Mouse (Mus musculus) cerebellum, adult 2 months (tissue): Measurements from ENCODE around the gene Nr1i2. TPM values are rescaled to one million over a fixed set of nuclear protein-coding genes. Genes with fewer than 3 reads are reported as not detected.
"Not testable (repeated sequence)": the region's sequence is repeated elsewhere in the genome, so short reads cannot be mapped to it uniquely, and the experiment has no call there.

ENCODE experiments used
- DNase-seq, 2 experiments: peaks; one replicate each; pipeline ENCODE4 v3.0.0; 2021
- H3K27ac ChIP-seq: fragments of 200-500 bp; 2 replicates; pipeline ENCODE4 v1.5.1; 2012; ENCODE audit warnings: low read length, control low read depth, inconsistent platforms; ENCODE audit not compliant: insufficient read depth
- H3K27me3 ChIP-seq: fragments of 200-500 bp; 2 replicates; pipeline ENCODE4 v1.6.1; 2012; ENCODE audit warnings: inconsistent platforms, mild to moderate bottlenecking, low read length, moderate library complexity; ENCODE audit not compliant: control insufficient read depth, insufficient read depth
- H3K4me1 ChIP-seq: fragments of 200-500 bp; 2 replicates; pipeline ENCODE4 v1.6.1; 2011; ENCODE audit warnings: low read length; ENCODE audit not compliant: control insufficient read depth, insufficient read depth
- H3K4me3 ChIP-seq: fragments of 200-500 bp; replicated peaks from 2 replicates; pipeline ENCODE3; 2011; ENCODE audit warnings: mild to moderate bottlenecking, low read depth, low read length, control low read depth; ENCODE audit not compliant: insufficient read depth
- CTCF ChIP-seq: fragments of 200-500 bp; IDR thresholded peaks from 2 replicates; pipeline ENCODE4 v1.5.1; 2011; ENCODE audit warnings: low read depth, mild to moderate bottlenecking, control low read depth, low read length, moderate library complexity, borderline replicate concordance; ENCODE audit not compliant: insufficient read depth
- POLR2A ChIP-seq: fragments of 200-500 bp; IDR thresholded peaks from 2 replicates; pipeline ENCODE4 v1.6.1; 2011; ENCODE audit warnings: low read length, control low read depth, borderline replicate concordance; ENCODE audit not compliant: insufficient read depth
- WGBS: fragments of 180-500 bp; shearing (Covaris S2); methylation state at CpG from one replicate; pipeline ENCODE4 v1.1.7; 2018; 5-methylcytosine and 5-hydroxymethylcytosine counted together
- polyA plus RNA-seq: library from polyadenylated mRNA; depleted of rRNA; stranded (reverse); fragments of >200 nt; gene quantifications from 2 replicates; pipeline ENCODE4 v1.2.3, GENCODE M21; 2012; rRNA removed

The Nr1i2 gene
- polyA plus RNA-seq, 1 experiment, result not detected

- DNase-seq, result peak in 1 of 2 experiments; percentile 21
- WGBS, result 62% methylated on average over 5 of the region's 5 CpGs
- no peak for TF ChIP-seq POLR2A
- TF ChIP-seq CTCF, result peak; percentile 42; the same call in 1 of the 2 replicates
Observed at GRCm38 (mm10) chr16:38239729-38240128, 54.9 kb downstream of the Nr1i2 start.

DNA sequence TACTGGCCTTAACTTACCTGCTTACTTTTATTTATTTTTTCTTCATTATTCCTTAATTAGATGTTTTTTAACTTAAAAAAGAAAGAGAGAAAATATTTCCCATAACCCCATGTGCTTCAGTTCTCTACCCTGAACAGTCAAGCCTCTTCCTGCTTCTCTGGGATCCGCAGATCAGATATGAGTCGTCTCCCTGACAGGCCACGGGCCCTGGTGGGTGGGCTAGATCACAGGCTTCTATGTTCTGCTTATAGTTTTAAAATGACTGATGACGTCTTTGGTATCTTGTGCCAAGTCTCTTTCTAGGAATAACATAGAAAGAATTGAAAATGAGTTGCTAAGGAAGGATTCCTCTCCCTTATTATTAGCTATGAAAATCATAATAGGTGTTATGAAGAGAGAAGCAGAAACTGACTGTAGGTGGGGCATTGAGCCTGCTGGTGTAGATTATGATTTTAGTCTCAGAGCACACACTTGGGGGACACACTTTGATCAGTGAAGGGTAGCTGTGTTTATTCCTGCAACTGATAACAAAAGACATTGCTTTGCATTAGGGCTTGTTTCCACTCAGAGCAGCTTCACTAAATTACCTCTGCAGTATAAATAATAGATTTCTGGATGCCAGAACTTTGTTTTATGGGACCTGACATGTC lies 57.6 kb downstream of the Nr1i2 start:
- no peak for DNase-seq
- no peak overlapping the region for H3K27ac ChIP-seq
- no peak overlapping the region for H3K4me3 ChIP-seq
- TF ChIP-seq POLR2A, result no peak
- no peaks in the 10 kb centered on the region for H3K27me3 ChIP-seq
- 60% methylated on average over 4 of the region's 4 CpGs for WGBS
- peaks cover 4% of the 10 kb centered on the region; the same call in 1 of the 2 replicates for H3K4me1 ChIP-seq

More at GRCm38 (mm10) chr16:38239729-38240128, 54.9 kb downstream of the Nr1i2 start:
- Histone ChIP-seq H3K4me3 (no peak overlapping the region), H3K27me3 (no peaks in the 10 kb centered on the region), H3K4me1 (peaks cover 4% of the 10 kb centered on the region; the same call in 1 of the 2 replicates), H3K27ac (no peak overlapping the region)

GRCm38 (mm10) chr16:38222491-38222890 lies 72.1 kb downstream of the Nr1i2 start:
- H3K4me3 ChIP-seq, H3K4me1 ChIP-seq, DNase-seq, H3K27ac ChIP-seq, H3K27me3 ChIP-seq: not testable (repeated sequence)
- WGBS, result 96% methylated on average over 4 of the region's 5 CpGs

GRCm38 (mm10) chr16:38205272-38205671 lies 89.4 kb downstream of the Nr1i2 start:
- no peak for DNase-seq
- TF ChIP-seq POLR2A (no peak), CTCF (no peak)
- no peaks in the 10 kb centered on the region for H3K4me1 ChIP-seq
- no peaks in the 10 kb centered on the region for H3K27me3 ChIP-seq
- no peak overlapping the region for H3K27ac ChIP-seq
- H3K4me3 ChIP-seq, result no peak overlapping the region
- WGBS, result 96% methylated on average over 7 of the region's 7 CpGs

Other genes with a start within 250 kb of the Nr1i2 start
- gene Gsk3b, start 205.8 kb downstream of the Nr1i2 start, polyA plus RNA-seq, result 46.3 and 48.7 TPM in 2 replicates
- gene Maats1, start 47.3 kb upstream of the Nr1i2 start, polyA plus RNA-seq, result 0.39 and 0.78 TPM in 2 replicates
- 240 and 256 TPM in 2 replicates for gene Cox17, start 52.2 kb upstream of the Nr1i2 start, polyA plus RNA-seq
- 0.41 TPM in 1 of 2 replicates, not detected in the other for gene Gm21987, start 52.2 kb upstream of the Nr1i2 start, polyA plus RNA-seq
- gene Popdc2, start 67.4 kb upstream of the Nr1i2 start, polyA plus RNA-seq, result 0.31 and 0.36 TPM in 2 replicates
- gene Pla1a, start 138.3 kb upstream of the Nr1i2 start, polyA plus RNA-seq, result 1.2 and 1.6 TPM in 2 replicates
- gene Adprh, start 157.9 kb upstream of the Nr1i2 start, polyA plus RNA-seq, result 67.3 and 71.6 TPM in 2 replicates
- 0.34 and 0.41 TPM in 2 replicates for gene Cd80, start 160.7 kb upstream of the Nr1i2 start, polyA plus RNA-seq
- 19.7 and 19.9 TPM in 2 replicates for gene Timmdc1, start 227.8 kb upstream of the Nr1i2 start, polyA plus RNA-seq